Mouse (Mus musculus) urinary bladder, postnatal 10 days (tissue): ENCODE measurements around the gene Kri1.
"Not testable (repeated sequence)": the region's sequence is repeated elsewhere in the genome, so short reads cannot be mapped to it uniquely, and the experiment has no call there.

Experiments
- DNase-seq: peaks from one replicate; pipeline ENCODE4 v3.0.0; 2022; ENCODE audit warnings: low spot score

Gene Kri1

GRCm38 (mm10) chr9:21315421-21315820 lies 27.7 kb upstream of the Kri1 start:
- no peak for DNase-seq

GRCm38 (mm10) chr9:21314367-21315140 lies 26.8 kb upstream of the Kri1 start:
- DNase-seq, result no peak

GRCm38 (mm10) chr9:21313394-21313793 lies 25.6 kb upstream of the Kri1 start:
- peak; percentile 62 for DNase-seq

- no peak for DNase-seq
Measured at GRCm38 (mm10) chr9:21312134-21312533, 24.4 kb upstream of the Kri1 start, which contains the start of gene Ap1m2. Gene Ap1m2 (minus strand): TSS chr9:21312337.

- no peak for DNase-seq
Measured at GRCm38 (mm10) chr9:21311695-21312094, 23.9 kb upstream of the Kri1 start.

- DNase-seq, result no peak
Measured at GRCm38 (mm10) chr9:21309150-21309741, 21.5 kb upstream of the Kri1 start.

- DNase-seq, result no peak
Measured at GRCm38 (mm10) chr9:21305065-21305464, 17.3 kb upstream of the Kri1 start.

- DNase-seq, result no peak
Measured at GRCm38 (mm10) chr9:21299014-21299413, 11.2 kb upstream of the Kri1 start.

- no peak for DNase-seq
Measured at GRCm38 (mm10) chr9:21292271-21292670, 4.5 kb upstream of the Kri1 start.

- not testable (repeated sequence) for DNase-seq
Measured at GRCm38 (mm10) chr9:21291868-21292267, 4.1 kb upstream of the Kri1 start.

- DNase-seq, result peak; percentile 98
Measured at GRCm38 (mm10) chr9:21291022-21291787, 3.4 kb upstream of the Kri1 start, which contains the start of gene Cdkn2d. Gene Cdkn2d (minus strand): TSS chr9:21291407.

- DNase-seq, result no peak
Measured at GRCm38 (mm10) chr9:21290589-21290988, 2.8 kb upstream of the Kri1 start.

- no peak for DNase-seq
Measured at GRCm38 (mm10) chr9:21289337-21289671, 1.5 kb upstream of the Kri1 start.

- DNase-seq, result no peak
Measured at GRCm38 (mm10) chr9:21288404-21289336, 901 bp upstream of the Kri1 start.

GRCm38 (mm10) chr9:21286753-21287152 lies 1.0 kb downstream of the Kri1 start:
- DNase-seq, result no peak

- no peak for DNase-seq
Measured at GRCm38 (mm10) chr9:21283994-21284393, 3.8 kb downstream of the Kri1 start.

- no peak for DNase-seq
Measured at GRCm38 (mm10) chr9:21283591-21283990, 4.2 kb downstream of the Kri1 start.

GRCm38 (mm10) chr9:21277776-21278175 lies 10.0 kb downstream of the Kri1 start:
- no peak for DNase-seq

GRCm38 (mm10) chr9:21276307-21276706 lies 11.5 kb downstream of the Kri1 start:
- DNase-seq, result no peak

- no peak for DNase-seq
Measured at GRCm38 (mm10) chr9:21275727-21276126, 12.0 kb downstream of the Kri1 start.

- no peak for DNase-seq
Measured at GRCm38 (mm10) chr9:21275013-21275710, 12.6 kb downstream of the Kri1 start.
